Mouse (Mus musculus): ENCODE results near the gene Tsku. TPM values are rescaled to one million over a fixed set of nuclear protein-coding genes. Genes with fewer than 3 reads are reported as not detected.

Gene Tsku
- polyA plus RNA-seq, 1 experiment: 1.7 TPM

- TF ChIP-seq POLR2A (IDR thresholded peaks at IDR 0.05; ENCODE audit: borderline replicate concordance, insufficient read depth, low read length): no peak
- TF ChIP-seq CTCF (IDR thresholded peaks at IDR 0.05; ENCODE audit: borderline replicate concordance, insufficient read depth, low read depth, low read length): no peak
- Histone ChIP-seq H3K4me3 (replicated peaks; ENCODE audit: insufficient read depth, low read depth, low read length) (no peak overlapping the region), H3K4me1 (ENCODE audit: control insufficient read depth, insufficient read depth, low read length) (no peaks in the 10 kb centered on the region), H3K27me3 (ENCODE audit: control insufficient read depth, insufficient read depth, low read length) (no peaks in the 10 kb centered on the region), H3K27ac (ENCODE audit: insufficient read depth, low read length) (no peak overlapping the region)
- no peak for DNase-seq
- 85% methylated on average over 4 of the region's 4 CpGs for WGBS
Measured at GRCm38 (mm10) chr7:98354921-98355310, 6.2 kb downstream of the Tsku start.

DNA sequence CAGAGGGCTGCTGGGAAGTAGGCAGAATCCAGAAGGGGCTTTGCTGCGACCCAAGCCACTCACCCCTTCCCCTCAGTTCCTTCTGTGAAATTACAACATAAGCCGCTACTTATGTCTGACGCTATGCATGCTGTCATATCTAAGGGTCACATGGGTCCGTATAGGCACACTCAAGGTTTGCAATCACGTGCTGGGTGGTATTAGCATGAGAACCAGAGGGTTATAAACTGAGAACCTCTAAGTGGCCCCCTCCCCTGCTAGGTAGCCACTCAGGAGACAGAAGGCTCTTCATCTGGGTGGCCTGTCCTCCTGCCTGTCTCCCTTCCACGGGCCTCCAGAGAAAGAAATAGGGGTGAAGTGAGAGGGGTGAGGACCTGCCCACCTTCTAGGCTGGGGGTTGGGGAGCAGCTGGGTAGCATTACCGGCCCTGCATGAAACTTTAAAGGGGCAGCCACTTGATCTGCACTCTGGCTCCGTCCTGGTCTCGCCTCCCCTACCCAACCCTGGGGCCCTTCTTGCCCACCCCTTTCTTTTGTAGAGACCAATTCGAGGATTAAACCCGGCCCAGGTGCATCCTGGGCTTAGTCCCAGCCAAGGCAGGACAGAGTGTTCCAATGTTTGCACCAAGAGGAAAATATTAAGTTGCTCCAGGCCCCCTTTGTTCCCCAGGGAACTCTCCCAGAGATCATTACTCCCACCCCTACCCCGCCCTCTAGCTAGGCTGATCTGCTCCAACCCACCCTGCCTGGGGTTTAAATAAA, 6.8 kb downstream of the Tsku start:
- 75% methylated on average over 12 of the region's 12 CpGs for WGBS
- DNase-seq: no peak
- H3K27me3 ChIP-seq (ENCODE audit: control insufficient read depth, insufficient read depth, low read length): no peaks in the 10 kb centered on the region
- no peak overlapping the region for H3K27ac ChIP-seq (ENCODE audit: insufficient read depth, low read length)
- no peak overlapping the region for H3K4me3 ChIP-seq (replicated peaks; ENCODE audit: insufficient read depth, low read depth, low read length)
- no peak for TF ChIP-seq CTCF (IDR thresholded peaks at IDR 0.05; ENCODE audit: borderline replicate concordance, insufficient read depth, low read depth, low read length)
- no peak for TF ChIP-seq POLR2A (IDR thresholded peaks at IDR 0.05; ENCODE audit: borderline replicate concordance, insufficient read depth, low read length)
- no peaks in the 10 kb centered on the region for H3K4me1 ChIP-seq (ENCODE audit: control insufficient read depth, insufficient read depth, low read length)

DNA sequence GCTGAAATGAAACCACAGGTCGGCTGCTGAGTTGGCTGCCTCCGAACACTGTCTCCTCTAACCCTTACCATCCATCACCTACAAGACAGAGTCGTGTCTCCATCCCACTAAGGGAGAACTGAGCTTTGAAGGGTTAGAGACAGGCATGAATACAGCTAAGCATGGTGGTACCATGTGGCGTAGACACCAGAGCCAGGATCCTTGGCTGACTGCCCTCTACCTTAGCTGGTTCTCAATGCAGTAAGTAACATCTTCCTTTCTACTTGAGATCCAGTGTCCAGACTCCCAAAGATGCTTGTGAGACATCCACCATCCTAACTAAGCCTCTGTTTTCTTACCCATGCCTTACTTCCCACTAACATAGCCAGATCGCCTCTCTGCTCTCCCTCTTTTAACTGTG, 7.5 kb downstream of the Tsku start:
- 79% methylated on average over 5 of the region's 5 CpGs for WGBS
- no peak for TF ChIP-seq CTCF (IDR thresholded peaks at IDR 0.05; ENCODE audit: borderline replicate concordance, insufficient read depth, low read depth, low read length)
- Histone ChIP-seq H3K4me1 (ENCODE audit: control insufficient read depth, insufficient read depth, low read length) (no peaks in the 10 kb centered on the region), H3K4me3 (replicated peaks; ENCODE audit: insufficient read depth, low read depth, low read length) (no peak overlapping the region), H3K27ac (ENCODE audit: insufficient read depth, low read length) (no peak overlapping the region), H3K27me3 (ENCODE audit: control insufficient read depth, insufficient read depth, low read length) (no peaks in the 10 kb centered on the region)
- no peak for DNase-seq

DNA sequence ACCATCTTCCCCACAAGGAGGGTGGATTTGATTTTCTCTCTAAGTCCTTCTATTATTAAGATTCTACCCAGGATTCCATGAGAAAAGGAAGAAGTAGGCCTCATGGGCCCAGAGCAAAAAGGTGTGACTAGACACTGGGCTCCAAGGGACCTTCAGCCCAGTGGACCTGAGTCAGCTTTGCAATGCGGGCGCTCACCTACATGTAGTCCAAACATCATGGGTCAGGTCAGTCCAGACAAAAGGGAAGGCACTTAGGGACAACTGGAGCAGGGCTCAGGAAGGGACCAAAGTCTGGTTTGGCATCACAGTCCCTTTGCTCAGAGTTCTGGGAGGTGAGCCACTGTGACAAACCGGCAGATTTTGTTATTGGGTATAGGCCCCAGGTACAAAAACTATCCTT, 9.6 kb downstream of the Tsku start:
- no peak for TF ChIP-seq POLR2A (IDR thresholded peaks at IDR 0.05; ENCODE audit: borderline replicate concordance, insufficient read depth, low read length)
- TF ChIP-seq CTCF (IDR thresholded peaks at IDR 0.05; ENCODE audit: borderline replicate concordance, insufficient read depth, low read depth, low read length): no peak
- DNase-seq: no peak
- Histone ChIP-seq H3K27me3 (ENCODE audit: control insufficient read depth, insufficient read depth, low read length) (no peaks in the 10 kb centered on the region), H3K27ac (ENCODE audit: insufficient read depth, low read length) (no peak overlapping the region), H3K4me3 (replicated peaks; ENCODE audit: insufficient read depth, low read depth, low read length) (no peak overlapping the region), H3K4me1 (ENCODE audit: control insufficient read depth, insufficient read depth, low read length) (no peaks in the 10 kb centered on the region)
- WGBS: 88% methylated on average over 3 of the region's 3 CpGs

DNA sequence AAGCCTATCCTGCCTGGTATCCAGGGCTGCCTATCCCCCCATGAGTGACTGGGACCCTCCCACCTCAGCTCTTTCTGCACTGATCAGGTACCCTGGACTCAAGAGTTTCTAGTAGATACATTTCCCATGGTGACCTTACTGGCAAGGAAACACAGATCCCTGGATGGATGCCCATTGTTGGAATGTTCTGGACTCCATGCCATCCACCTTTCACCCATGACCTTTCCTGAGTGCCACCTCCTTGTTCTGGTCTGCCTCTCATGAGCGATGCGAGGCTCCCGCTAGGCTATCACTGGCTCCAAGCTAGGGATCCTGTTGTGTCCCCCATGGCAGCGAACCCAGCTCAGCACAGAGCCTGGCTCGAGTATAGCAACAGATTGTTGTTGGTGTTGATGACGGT, 11.3 kb downstream of the Tsku start:
- TF ChIP-seq CTCF (IDR thresholded peaks at IDR 0.05; ENCODE audit: borderline replicate concordance, insufficient read depth, low read depth, low read length) (no peak), POLR2A (IDR thresholded peaks at IDR 0.05; ENCODE audit: borderline replicate concordance, insufficient read depth, low read length) (no peak)
- Histone ChIP-seq H3K4me3 (replicated peaks; ENCODE audit: insufficient read depth, low read depth, low read length) (no peak overlapping the region), H3K27me3 (ENCODE audit: control insufficient read depth, insufficient read depth, low read length) (no peaks in the 10 kb centered on the region), H3K27ac (ENCODE audit: insufficient read depth, low read length) (no peak overlapping the region), H3K4me1 (ENCODE audit: control insufficient read depth, insufficient read depth, low read length) (no peaks in the 10 kb centered on the region)
- no peak for DNase-seq
- WGBS: 70% methylated on average over 6 of the region's 6 CpGs

DNA sequence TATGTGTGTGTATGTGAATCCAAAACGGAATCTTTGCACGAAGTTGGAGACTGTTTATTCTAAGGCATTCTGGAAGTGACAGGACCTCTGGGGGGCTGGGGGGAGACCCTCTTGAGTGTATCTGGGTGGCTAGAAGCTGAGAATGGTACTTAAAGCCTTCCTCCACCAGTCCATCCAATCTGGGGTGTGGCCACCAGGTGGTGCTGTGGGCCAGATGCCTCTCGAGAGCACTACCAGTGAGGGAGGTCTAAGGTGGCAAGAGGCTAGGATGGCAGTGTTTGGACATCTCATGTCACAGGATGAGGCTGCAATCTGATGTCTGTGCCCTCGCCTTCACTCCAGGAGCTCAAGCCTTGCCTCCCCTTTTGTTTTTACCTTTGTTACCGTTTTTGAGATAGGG, 12.0 kb downstream of the Tsku start:
- Histone ChIP-seq H3K27me3 (ENCODE audit: control insufficient read depth, insufficient read depth, low read length) (no peaks in the 10 kb centered on the region), H3K4me1 (ENCODE audit: control insufficient read depth, insufficient read depth, low read length) (no peaks in the 10 kb centered on the region), H3K27ac (ENCODE audit: insufficient read depth, low read length) (no peak overlapping the region), H3K4me3 (replicated peaks; ENCODE audit: insufficient read depth, low read depth, low read length) (no peak overlapping the region)
- peak; percentile 66 to 82 for DNase-seq
- 24% methylated on average over 5 of the region's 5 CpGs for WGBS
- TF ChIP-seq POLR2A (IDR thresholded peaks at IDR 0.05; ENCODE audit: borderline replicate concordance, insufficient read depth, low read length) (no peak), CTCF (IDR thresholded peaks at IDR 0.05; ENCODE audit: borderline replicate concordance, insufficient read depth, low read depth, low read length) (peak; percentile 99)

DNA sequence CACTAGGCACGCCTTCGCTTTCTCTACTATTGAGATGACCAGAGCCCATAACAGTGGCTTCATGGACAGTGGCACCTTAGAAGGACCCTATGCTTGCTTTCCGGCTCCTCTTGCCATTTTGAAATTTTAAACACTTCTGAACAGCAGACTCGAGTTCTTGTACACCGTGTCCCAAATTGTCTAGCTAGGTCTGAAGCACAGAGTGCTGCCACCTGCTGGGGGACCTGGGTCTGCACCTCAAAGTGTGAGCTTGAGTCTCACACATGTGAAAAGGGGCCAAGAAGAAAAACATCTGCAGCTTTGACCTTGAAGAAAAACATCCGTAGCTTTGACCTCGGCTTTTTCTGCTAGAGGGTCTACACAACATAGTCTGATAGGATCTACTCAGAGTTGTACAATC, 13.1 kb downstream of the Tsku start:
- Histone ChIP-seq H3K4me3 (replicated peaks; ENCODE audit: insufficient read depth, low read depth, low read length) (no peak overlapping the region), H3K27me3 (ENCODE audit: control insufficient read depth, insufficient read depth, low read length) (no peaks in the 10 kb centered on the region), H3K4me1 (ENCODE audit: control insufficient read depth, insufficient read depth, low read length) (no peaks in the 10 kb centered on the region), H3K27ac (ENCODE audit: insufficient read depth, low read length) (no peak overlapping the region)
- peak; percentile 75 for TF ChIP-seq CTCF (IDR thresholded peaks at IDR 0.05; ENCODE audit: borderline replicate concordance, insufficient read depth, low read depth, low read length)
- no peak for TF ChIP-seq POLR2A (IDR thresholded peaks at IDR 0.05; ENCODE audit: borderline replicate concordance, insufficient read depth, low read length)
- 58% methylated on average over 7 of the region's 7 CpGs for WGBS
- peak; percentile 41 to 55 for DNase-seq

DNA sequence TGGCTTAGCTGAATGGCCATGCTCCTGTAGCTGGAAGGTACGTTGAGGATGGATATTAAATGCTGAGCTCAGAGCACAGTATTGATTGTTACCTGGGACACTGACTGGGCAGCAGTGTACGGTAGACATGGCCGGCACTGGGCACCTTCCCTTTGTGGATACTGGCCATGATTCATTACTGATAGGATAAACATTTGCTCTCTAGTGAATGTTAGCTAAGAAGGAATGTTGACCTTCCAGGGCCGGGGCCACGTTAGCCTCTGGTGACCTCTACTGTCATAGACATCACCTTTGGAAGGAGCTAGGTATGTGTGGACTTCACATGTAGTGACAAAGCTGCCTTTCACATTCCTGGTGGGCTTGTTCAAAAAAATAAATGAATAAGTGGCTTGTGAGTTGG, 13.7 kb downstream of the Tsku start:
- no peak for TF ChIP-seq CTCF (IDR thresholded peaks at IDR 0.05; ENCODE audit: borderline replicate concordance, insufficient read depth, low read depth, low read length)
- 96% methylated on average over 5 of the region's 5 CpGs for WGBS
- DNase-seq: no peak

More for the DNA sequence above, 13.7 kb downstream of the Tsku start:
- no peak overlapping the region for H3K4me3 ChIP-seq (replicated peaks; ENCODE audit: insufficient read depth, low read depth, low read length)
- no peaks in the 10 kb centered on the region for H3K27me3 ChIP-seq (ENCODE audit: control insufficient read depth, insufficient read depth, low read length)
- no peaks in the 10 kb centered on the region for H3K4me1 ChIP-seq (ENCODE audit: control insufficient read depth, insufficient read depth, low read length)
- no peak overlapping the region for H3K27ac ChIP-seq (ENCODE audit: insufficient read depth, low read length)
